Mouse (Mus musculus) liver, embryonic 14.5 days (tissue): ENCODE results near the gene Dcaf11. TPM values are rescaled to one million over a fixed set of nuclear protein-coding genes. Genes with fewer than 3 reads are reported as not detected.

Source experiments
- ATAC-seq: fragments of 200-750 bp; cut with Nextera tagmentation; 2 replicates; pipeline ENCODE4 v1.8.0; 2017; ENCODE audit warnings: moderate number of reproducible peaks, mild to moderate bottlenecking, moderate library complexity; ENCODE audit not compliant: insufficient read depth
- DNase-seq, 3 experiments: peaks; one replicate each; pipeline ENCODE4 v3.0.0-alpha.2; 2012 to 2013; ENCODE audit warnings: low read depth in 3 of 3, low spot score in 3 of 3
- H3K27ac ChIP-seq: fragments of 300-500 bp; sonication (generic); 2 replicates; pipeline ENCODE4 v1.5.1; 2014; ENCODE audit warnings: moderate library complexity, mild to moderate bottlenecking, control low read depth, inconsistent platforms
- H3K27me3 ChIP-seq: fragments of 300-500 bp; sonication (generic); 2 replicates; pipeline ENCODE4 v1.6.1; 2014; ENCODE audit warnings: mild to moderate bottlenecking, low read length, moderate library complexity; ENCODE audit not compliant: control insufficient read depth, insufficient read depth
- H3K36me3 ChIP-seq: fragments of 300-500 bp; sonication (generic); replicated peaks from 2 replicates; pipeline ENCODE4 v1.6.1; 2014; ENCODE audit warnings: low read depth; ENCODE audit not compliant: control insufficient read depth, insufficient read depth
- H3K4me1 ChIP-seq, 2 experiments: fragments of 200-500 bp in 1 of 2; fragments of 300-500 bp in 1 of 2; sonication (generic) in 1 of 2; replicated peaks; 2 replicates each; pipeline ENCODE4 v1.6.1; 2012 to 2014; ENCODE audit warnings: antibody characterized with exemption in 1 of 2, inconsistent platforms in 1 of 2, low read length in 1 of 2; ENCODE audit not compliant: control insufficient read depth in 2 of 2, insufficient read depth in 2 of 2
- H3K4me2 ChIP-seq: fragments of 300-500 bp; sonication (generic); 2 replicates; pipeline ENCODE4 v1.6.1; 2014; ENCODE audit warnings: low read depth, mild to moderate bottlenecking, control low read depth, moderate library complexity
- H3K4me3 ChIP-seq, 2 experiments: fragments of 200-500 bp in 1 of 2; fragments of 300-500 bp in 1 of 2; sonication (generic) in 1 of 2; 2 replicates each; pipeline ENCODE4 v1.5.1; 2012 to 2014; ENCODE audit warnings: low read depth in 2 of 2, low read length in 2 of 2, mild to moderate bottlenecking in 2 of 2, control low read depth in 1 of 2, inconsistent platforms in 1 of 2, moderate library complexity in 1 of 2; ENCODE audit not compliant: insufficient read depth in 1 of 2
- H3K9ac ChIP-seq: fragments of 300-500 bp; sonication (generic); replicated peaks from 2 replicates; pipeline ENCODE4 v1.6.1; 2014; ENCODE audit warnings: mild to moderate bottlenecking, control low read depth, moderate library complexity
- H3K9me3 ChIP-seq: fragments of 300-500 bp; sonication (generic); 2 replicates; pipeline ENCODE4 v1.6.1; 2016; ENCODE audit warnings: low read length, mixed read lengths; ENCODE audit not compliant: control insufficient read depth
- CTCF ChIP-seq: IDR thresholded peaks from 2 replicates; pipeline ENCODE4 v1.5.1; 2016; ENCODE audit warnings: antibody characterized with exemption, low read depth, control low read depth
- EP300 ChIP-seq: IDR thresholded peaks from 2 replicates; pipeline ENCODE4 v1.6.1; 2016; ENCODE audit warnings: antibody characterized with exemption, low read depth
- WGBS: fragments of 180-500 bp; shearing (Covaris S2); extraction: QIAGEN DNeasy Blood & Tissue Kit; methylation state at CpG from one replicate; pipeline ENCODE4 v1.1.7; 2014; ENCODE audit not compliant: insufficient replicate concordance; 5-methylcytosine and 5-hydroxymethylcytosine counted together
- polyA plus RNA-seq, 2 experiments: library from polyadenylated mRNA; depleted of rRNA in 1 of 2; stranded (reverse) in 1 of 2; unstranded in 1 of 2; fragments of >200 nt; fragmentation: Nextera tagmentation in 1 of 2; extraction: Ambion mirVana in 1 of 2; gene quantifications; 2 replicates each; pipeline versions ENCODE4 v1.2.1 to v1.2.3; 2012 to 2014

Dcaf11 gene
- polyA plus RNA-seq, 2 experiments = 30.9 to 47.5 TPM

DNA sequence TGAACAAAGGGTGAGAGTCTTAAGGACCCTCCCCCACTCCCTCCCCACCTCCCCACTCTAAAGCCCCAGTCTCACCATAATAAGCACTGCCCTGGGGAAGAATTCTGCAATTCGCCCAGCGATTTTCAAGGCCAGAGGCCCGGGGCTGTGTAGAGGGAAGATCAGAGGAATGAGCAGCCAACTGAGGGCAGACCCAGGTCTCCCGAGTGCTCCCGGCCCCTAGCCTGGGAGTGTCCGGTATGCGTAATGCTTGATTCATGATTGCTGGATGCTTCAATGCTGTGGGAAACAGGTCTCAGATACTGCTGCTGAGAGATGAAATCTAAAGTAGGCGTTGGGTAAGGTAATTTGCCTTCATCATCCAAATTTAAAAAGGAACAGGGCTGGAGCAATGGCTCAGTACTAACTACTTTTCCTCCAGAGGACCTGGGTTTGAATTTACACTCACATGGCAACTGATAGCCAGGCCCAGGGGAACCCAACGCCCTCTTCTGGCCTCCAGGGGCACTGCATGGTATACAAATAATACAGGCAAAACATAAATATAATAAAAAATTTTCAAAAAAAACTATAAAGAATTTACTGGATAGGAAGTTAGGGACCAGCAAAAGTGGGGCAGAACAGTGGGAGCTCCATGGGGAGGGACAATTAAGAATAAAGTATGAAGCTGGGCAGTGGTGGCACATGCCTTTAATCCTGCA lies 22.3 kb downstream of the Dcaf11 start:
- H3K27ac ChIP-seq = no peak overlapping the region
- peaks cover 3% of the 10 kb centered on the region for H3K36me3 ChIP-seq
- WGBS = 73% methylated on average over 9 of the region's 9 CpGs
- TF ChIP-seq EP300 (no peak), CTCF (peak; percentile 69)
- H3K4me1 ChIP-seq = peaks cover 29 to 41% of the 10 kb centered on the region in 2 experiments
- no peaks in the 10 kb centered on the region for H3K27me3 ChIP-seq
- no peak for DNase-seq
- H3K9me3 ChIP-seq = no peaks in the 10 kb centered on the region
- H3K9ac ChIP-seq = no peak overlapping the region
- no peak overlapping the region for H3K4me3 ChIP-seq
- no peak overlapping the region for H3K4me2 ChIP-seq
- ATAC-seq = no peak

DNA sequence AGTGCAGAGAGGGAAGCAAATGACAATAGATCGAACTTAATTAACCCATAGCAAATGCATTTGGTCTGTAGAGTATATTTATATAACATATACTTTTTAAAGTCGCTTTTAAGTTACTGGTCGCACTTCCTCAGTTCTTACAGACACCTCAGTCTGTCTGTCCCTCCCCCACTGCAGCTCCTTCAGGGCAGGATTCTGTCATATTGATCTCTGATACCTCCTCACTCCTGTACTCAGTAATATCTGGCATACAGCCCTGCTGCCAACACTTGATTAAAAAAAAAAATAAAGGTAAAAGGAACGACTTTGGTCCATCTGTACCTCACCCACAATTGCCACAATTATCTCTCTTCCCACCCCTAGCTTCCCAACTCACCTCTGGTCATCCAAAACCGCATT lies 24.5 kb downstream of the Dcaf11 start:
- no peaks in the 10 kb centered on the region for H3K27me3 ChIP-seq
- peak overlapping the region; percentile 84 for H3K9ac ChIP-seq
- peak overlapping the region; percentile 70 to 74 for H3K4me3 ChIP-seq
- ATAC-seq (no peak), DNase-seq (no peak)
- no peaks in the 10 kb centered on the region for H3K9me3 ChIP-seq
- H3K4me1 ChIP-seq = peaks cover 26 to 31% of the 10 kb centered on the region in 2 experiments
- H3K27ac ChIP-seq = peak overlapping the region; percentile 98
- TF ChIP-seq EP300 (peak; percentile 9; the same call in 1 of the 2 replicates), CTCF (no peak)
- WGBS = 14% methylated on average over 5 of the region's 5 CpGs
- H3K4me2 ChIP-seq = peak overlapping the region; percentile 99
- peaks cover 5% of the 10 kb centered on the region for H3K36me3 ChIP-seq

DNA sequence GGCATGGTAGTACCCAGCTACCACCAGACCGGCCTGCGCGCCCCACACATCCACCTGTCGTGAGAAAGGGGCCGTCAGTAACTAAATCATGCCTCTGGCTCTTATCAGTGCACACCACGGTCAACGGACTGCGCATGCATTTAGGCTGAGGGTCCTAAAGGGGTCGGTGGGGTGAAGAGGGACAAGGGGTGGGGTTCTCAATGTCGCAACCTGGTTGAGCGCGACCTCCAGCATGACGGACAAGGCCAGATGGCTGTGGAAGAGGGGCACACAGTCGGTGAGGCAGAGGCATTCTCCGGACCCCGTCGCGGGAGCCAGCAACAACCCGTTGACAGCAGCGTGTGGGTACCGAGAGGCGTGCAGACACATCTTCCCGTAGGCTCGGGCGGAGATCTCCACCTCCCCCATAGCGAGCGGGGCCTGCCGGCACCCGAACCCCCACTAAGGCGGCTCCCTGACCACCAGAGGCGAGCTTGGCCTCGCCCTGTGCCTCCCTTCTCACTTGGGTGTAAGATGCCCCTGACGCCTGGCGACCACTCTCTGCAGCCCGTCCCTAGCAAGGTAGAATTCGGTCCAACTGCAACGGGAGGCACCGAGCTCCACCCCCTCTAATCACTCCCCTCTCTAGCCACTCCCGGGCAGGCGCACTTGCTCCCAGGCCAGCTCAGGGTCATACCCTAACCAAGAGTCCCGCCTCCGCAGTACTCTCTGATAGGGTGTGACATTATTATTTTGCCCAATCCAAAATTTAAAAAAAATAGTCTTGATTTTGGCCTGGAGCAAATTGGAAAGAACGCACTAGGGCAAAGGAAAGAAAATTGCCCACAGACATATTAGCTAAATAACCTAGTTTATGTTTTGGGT lies 25.1 kb downstream of the Dcaf11 start, which contains the start of gene Emc9:
Emc9 (minus strand) TSS at position 601 of the 864 bp plus-strand sequence.
- H3K4me3 ChIP-seq = peak within 1 kb of the TSS; percentile 70 to 74
- under 1% methylated on average over 41 of the region's 43 CpGs for WGBS
- TF ChIP-seq CTCF = peak; percentile 26
- TF ChIP-seq EP300 = peak; percentile 2; the same call in 1 of the 2 replicates
- no peaks in the 10 kb centered on the region for H3K9me3 ChIP-seq
- H3K4me1 ChIP-seq = peaks cover 28 to 31% of the 10 kb centered on the region in 2 experiments
- peak; percentile 93 for ATAC-seq
- DNase-seq = peak; percentile 82 to 84 (median 83)
- H3K36me3 ChIP-seq = peaks cover 5% of the 10 kb centered on the region
- H3K27me3 ChIP-seq = no peaks in the 10 kb centered on the region
- peak within 1 kb of the TSS; percentile 84 for H3K9ac ChIP-seq
- peak within 1 kb of the TSS; percentile 98 for H3K27ac ChIP-seq
- H3K4me2 ChIP-seq = peak within 1 kb of the TSS; percentile 99

DNA sequence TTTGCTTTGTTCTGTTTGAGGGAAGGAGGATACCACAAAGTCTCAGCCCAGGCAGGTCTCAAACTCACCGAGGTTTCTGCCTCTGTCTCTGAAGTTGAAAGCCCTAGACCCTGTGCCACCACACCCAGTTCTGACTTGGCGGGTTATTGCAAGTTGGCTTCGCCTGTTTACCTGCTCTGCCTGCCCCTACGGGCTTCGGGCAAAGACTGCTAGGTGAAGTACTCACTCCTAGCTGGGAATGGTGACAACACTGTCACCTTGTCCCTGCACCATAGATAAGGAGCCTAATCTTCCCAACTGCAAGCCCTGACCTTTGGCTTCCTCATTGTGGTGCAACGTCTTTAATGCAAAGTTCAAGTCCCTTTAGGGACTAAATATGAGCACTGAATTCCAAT lies 25.8 kb downstream of the Dcaf11 start:
- Histone ChIP-seq H3K4me2 (peak overlapping the region; percentile 99), H3K4me3 (peak overlapping the region; percentile 19 to 70), H3K27ac (peak overlapping the region; percentile 98), H3K4me1 (peaks cover 33 to 35% of the 10 kb centered on the region in 2 experiments), H3K9me3 (no peaks in the 10 kb centered on the region), H3K36me3 (peaks cover 5% of the 10 kb centered on the region), H3K27me3 (no peaks in the 10 kb centered on the region), H3K9ac (peak overlapping the region; percentile 84)
- TF ChIP-seq CTCF (no peak), EP300 (0 out of 2 replicates have a peak, but pooled peaks have one; percentile 22)
- ATAC-seq (peak; percentile 70), DNase-seq (peak in 2 of 3 experiments; percentile 48 to 57)
- WGBS = 8% methylated on average over 6 of the region's 6 CpGs
